Mouse (Mus musculus) hindbrain, embryonic 14.5 days (tissue): ENCODE measurements around the gene Acap3. TPM values are rescaled to one million over a fixed set of nuclear protein-coding genes. Genes with fewer than 3 reads are reported as not detected.

Experiments
- ATAC-seq: fragments of 200-750 bp; cut with Nextera tagmentation; 2 replicates; pipeline ENCODE4 v1.8.0; 2017; ENCODE audit warnings: moderate number of reproducible peaks, mild to moderate bottlenecking, moderate TSS enrichment, moderate library complexity; ENCODE audit not compliant: low FRiP score
- DNase-seq: peaks from one replicate; pipeline ENCODE4 v3.0.0-alpha.2; 2015; ENCODE audit warnings: low spot score
- H3K27ac ChIP-seq: fragments of 300-500 bp; sonication (generic); 2 replicates; pipeline ENCODE4 v1.5.1; 2014; ENCODE audit warnings: mild to moderate bottlenecking, moderate library complexity
- H3K27me3 ChIP-seq: fragments of 300-500 bp; sonication (generic); 2 replicates; pipeline ENCODE4 v1.6.1; 2014; ENCODE audit warnings: mild to moderate bottlenecking, low read length, mixed read lengths; ENCODE audit not compliant: control insufficient read depth, insufficient read depth
- H3K36me3 ChIP-seq: fragments of 300-500 bp; sonication (generic); replicated peaks from 2 replicates; pipeline ENCODE4 v1.6.1; 2014; ENCODE audit not compliant: control insufficient read depth, insufficient read depth
- H3K4me1 ChIP-seq: fragments of 300-500 bp; sonication (generic); replicated peaks from 2 replicates; pipeline ENCODE4 v1.6.1; 2014; ENCODE audit warnings: antibody characterized with exemption, low read length, mixed read lengths; ENCODE audit not compliant: control insufficient read depth, insufficient read depth
- H3K4me2 ChIP-seq: fragments of 300-500 bp; sonication (generic); replicated peaks from 2 replicates; pipeline ENCODE4 v1.6.1; 2014; ENCODE audit warnings: mild to moderate bottlenecking, moderate library complexity
- H3K4me3 ChIP-seq: fragments of 300-500 bp; sonication (generic); replicated peaks from 2 replicates; pipeline ENCODE4 v1.5.1; 2014; ENCODE audit warnings: mild to moderate bottlenecking, low read length
- H3K9ac ChIP-seq: fragments of 300-500 bp; sonication (generic); 2 replicates; pipeline ENCODE4 v1.6.1; 2014
- H3K9me3 ChIP-seq: fragments of 300-500 bp; sonication (generic); 2 replicates; pipeline ENCODE4 v1.6.1; 2016; ENCODE audit warnings: low read length; ENCODE audit not compliant: control insufficient read depth
- WGBS: fragments of 180-500 bp; shearing (Covaris S2); extraction: QIAGEN DNeasy Blood & Tissue Kit; methylation state at CpG from one replicate; pipeline ENCODE4 v1.1.7; 2014; 5-methylcytosine and 5-hydroxymethylcytosine counted together
- polyA plus RNA-seq: library from polyadenylated mRNA; unstranded; fragments of >200 nt; fragmentation: Nextera tagmentation; extraction: Ambion mirVana; gene quantifications from 2 replicates; pipeline ENCODE4 v1.2.1, GENCODE M21; 2014

The Acap3 gene
- polyA plus RNA-seq, 1 experiment from 2014 or later: 71.8 TPM

DNA sequence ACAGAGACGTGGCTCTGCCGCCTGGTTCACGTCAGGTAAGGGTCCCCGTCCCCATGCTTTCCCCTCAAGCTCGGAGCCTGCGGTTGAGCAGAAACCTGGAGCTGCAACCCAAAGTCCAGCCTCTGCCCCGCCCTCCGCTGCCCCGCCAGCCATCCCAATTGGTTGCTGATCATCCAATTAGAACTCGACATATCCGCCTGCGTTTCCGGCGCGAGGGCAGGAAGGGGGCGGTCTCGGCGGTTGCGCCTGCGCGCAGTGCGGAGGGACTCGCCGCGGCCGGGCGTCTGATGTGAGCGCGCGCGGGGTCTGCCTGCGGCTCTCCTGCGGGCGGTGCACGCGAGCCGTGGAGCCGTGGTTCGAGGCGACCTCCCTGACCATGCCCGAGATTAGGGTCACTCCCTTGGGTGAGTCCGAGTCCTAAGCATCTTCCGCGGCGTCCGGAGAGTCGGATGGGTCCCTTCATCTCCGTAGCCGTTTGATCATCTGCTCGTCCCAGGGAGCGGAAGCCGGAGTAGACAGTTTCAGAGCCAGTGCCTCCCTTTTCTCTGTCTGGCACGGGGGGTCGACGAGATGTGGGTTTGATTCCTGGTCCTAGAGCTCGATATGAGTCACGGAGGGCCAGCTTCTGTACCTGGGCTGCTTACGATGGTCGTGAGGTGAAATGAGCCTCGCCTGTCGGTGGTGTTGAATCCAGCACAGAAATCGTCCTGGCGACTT is 22.1 kb upstream of the Acap3 start, which contains the start of the genes Cptp and Ints11:
Gene Cptp (minus strand): TSS at position 124 of the 717 bp plus-strand sequence.
Gene Ints11 (plus strand): TSS at position 230 of the 717 bp plus-strand sequence.
- peak; percentile 96 for ATAC-seq

DNA sequence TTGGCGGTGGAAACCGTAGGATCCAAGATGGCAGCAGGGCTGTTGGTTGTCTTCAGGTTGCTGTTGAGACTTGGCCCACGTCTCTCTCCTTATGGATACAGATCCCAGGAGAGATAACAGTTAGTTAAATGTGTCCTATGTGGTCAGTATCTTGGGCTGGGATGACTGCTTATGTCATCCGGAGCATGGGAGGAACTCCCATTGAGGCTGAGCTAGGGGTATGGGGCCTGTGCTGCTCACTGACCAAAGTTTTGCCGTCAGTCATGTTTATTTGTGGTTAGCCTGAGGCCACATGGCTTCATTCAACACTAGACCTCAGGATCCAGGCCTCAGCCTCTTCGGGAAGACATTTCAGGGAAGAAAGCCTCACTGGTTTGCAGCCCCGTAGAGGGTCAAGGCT is 20.2 kb upstream of the Acap3 start:
- 95% methylated on average over 7 of the region's 7 CpGs for WGBS
- Histone ChIP-seq H3K27me3 (no peaks in the 10 kb centered on the region), H3K27ac (no peak overlapping the region), H3K36me3 (peaks cover 47% of the 10 kb centered on the region), H3K4me2 (no peak overlapping the region), H3K9ac (no peak overlapping the region), H3K9me3 (no peaks in the 10 kb centered on the region), H3K4me3 (no peak overlapping the region), H3K4me1 (peaks cover 17% of the 10 kb centered on the region)
- ATAC-seq (no peak), DNase-seq (no peak)

More for the DNA sequence above, 22.1 kb upstream of the Acap3 start, which contains the start of the genes Cptp and Ints11:
- Histone ChIP-seq H3K27me3 (no peaks in the 10 kb centered on the region), H3K4me3 (peak within 1 kb of the TSS; percentile 50), H3K27ac (peak within 1 kb of the TSS; percentile 77), H3K9ac (peak within 1 kb of the TSS; percentile 72), H3K9me3 (no peaks in the 10 kb centered on the region), H3K4me1 (peaks cover 17% of the 10 kb centered on the region), H3K36me3 (peaks cover 46% of the 10 kb centered on the region), H3K4me2 (peak within 1 kb of the TSS; percentile 89)
- DNase-seq: peak; percentile 96
- under 1% methylated on average over 59 of the region's 63 CpGs for WGBS

DNA sequence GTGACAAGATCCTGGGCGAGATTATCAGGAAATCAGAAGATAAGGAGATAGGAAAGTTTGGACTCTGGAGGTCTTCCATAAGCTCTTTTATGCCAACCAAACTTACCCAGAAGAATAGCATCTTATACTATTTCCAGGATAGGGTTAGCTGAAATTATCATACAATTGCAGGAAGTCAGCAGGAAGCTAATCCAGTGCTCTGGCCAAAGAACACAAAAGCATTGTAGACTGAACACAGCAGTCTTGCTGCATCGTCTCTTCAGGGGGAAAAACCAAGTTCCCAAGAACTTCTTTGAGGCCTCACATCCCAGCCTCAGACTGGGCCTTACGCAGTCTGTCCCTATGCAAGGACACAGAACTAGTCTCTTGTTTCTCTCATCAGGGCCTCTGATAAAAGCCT is 8.0 kb upstream of the Acap3 start:
- no peak for DNase-seq
- no peak for ATAC-seq
- H3K27ac ChIP-seq: no peak overlapping the region
- H3K36me3 ChIP-seq: peaks cover 48% of the 10 kb centered on the region
- 85% methylated on average over 3 of the region's 3 CpGs for WGBS
- no peak overlapping the region for H3K4me3 ChIP-seq
- no peak overlapping the region for H3K9ac ChIP-seq
- no peak overlapping the region for H3K4me2 ChIP-seq
- H3K4me1 ChIP-seq: no peaks in the 10 kb centered on the region
- H3K27me3 ChIP-seq: no peaks in the 10 kb centered on the region
- no peaks in the 10 kb centered on the region for H3K9me3 ChIP-seq

DNA sequence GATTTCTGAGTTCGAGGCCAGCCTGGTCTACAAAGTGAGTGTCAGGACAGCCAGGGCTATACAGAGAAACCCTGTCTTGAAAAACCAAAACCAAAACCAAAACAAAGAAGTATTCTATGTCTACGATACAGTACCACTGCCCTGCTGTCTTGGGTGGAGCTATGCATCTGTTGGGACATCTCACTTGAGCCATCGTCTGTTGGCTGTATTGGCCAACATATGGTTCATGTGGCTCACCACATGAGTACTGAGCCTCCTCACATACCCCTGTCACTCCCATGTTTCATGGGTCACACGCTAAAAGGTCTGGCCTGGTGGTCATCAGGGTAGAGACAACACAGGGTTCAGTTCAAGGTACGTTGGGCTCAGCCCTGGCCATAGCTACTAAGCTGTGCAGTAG is 5.3 kb upstream of the Acap3 start:
- no peak for DNase-seq
- H3K4me1 ChIP-seq: peaks cover 11% of the 10 kb centered on the region
- H3K36me3 ChIP-seq: peaks cover 61% of the 10 kb centered on the region
- H3K27me3 ChIP-seq: no peaks in the 10 kb centered on the region
- ATAC-seq: no peak
- no peak overlapping the region for H3K4me3 ChIP-seq
- no peak overlapping the region for H3K27ac ChIP-seq
- no peak overlapping the region for H3K4me2 ChIP-seq
- WGBS: 95% methylated on average over 5 of the region's 5 CpGs
- no peaks in the 10 kb centered on the region for H3K9me3 ChIP-seq
- no peak overlapping the region for H3K9ac ChIP-seq

DNA sequence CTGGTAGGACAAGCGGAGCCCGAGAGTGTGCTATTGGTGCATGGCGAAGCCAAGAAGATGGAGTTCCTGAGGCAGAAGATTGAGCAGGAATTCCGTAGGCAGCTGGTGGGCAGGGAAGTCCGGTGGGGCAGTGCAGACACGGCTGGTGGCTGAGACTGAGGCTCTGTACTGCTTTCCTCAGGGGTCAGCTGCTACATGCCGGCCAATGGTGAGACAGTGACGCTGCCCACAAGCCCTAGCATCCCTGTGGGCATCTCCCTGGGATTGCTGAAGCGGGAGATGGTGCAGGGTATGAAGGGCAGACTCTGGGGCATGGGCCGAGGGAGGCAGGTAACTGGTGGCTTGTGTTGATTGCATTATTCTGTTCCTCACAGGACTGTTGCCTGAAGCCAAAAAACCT is 3.9 kb upstream of the Acap3 start:
- Histone ChIP-seq H3K27me3 (no peaks in the 10 kb centered on the region), H3K9ac (no peak overlapping the region), H3K4me2 (no peak overlapping the region), H3K4me1 (peaks cover 11% of the 10 kb centered on the region), H3K36me3 (peaks cover 61% of the 10 kb centered on the region), H3K4me3 (no peak overlapping the region), H3K27ac (no peak overlapping the region), H3K9me3 (no peaks in the 10 kb centered on the region)
- 85% methylated on average over 10 of the region's 10 CpGs for WGBS
- DNase-seq (no peak), ATAC-seq (no peak)

DNA sequence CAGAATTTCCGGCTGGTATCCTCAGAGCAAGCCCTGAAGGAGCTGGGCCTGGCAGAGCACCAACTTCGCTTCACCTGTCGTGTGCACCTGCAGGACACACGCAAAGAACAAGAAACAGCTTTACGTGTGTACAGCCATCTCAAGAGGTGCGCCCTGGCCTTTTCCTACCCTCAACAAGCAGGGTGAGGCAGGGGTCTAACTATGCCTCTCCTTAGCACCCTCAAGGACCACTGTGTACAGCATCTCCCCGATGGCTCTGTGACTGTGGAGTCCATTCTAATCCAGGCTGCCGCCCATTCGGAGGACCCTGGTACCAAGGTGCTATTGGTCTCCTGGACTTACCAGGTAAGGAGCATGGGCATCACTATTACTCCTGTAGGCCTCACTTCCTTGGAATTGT is 3.4 kb upstream of the Acap3 start:
- Histone ChIP-seq H3K9ac (no peak overlapping the region), H3K9me3 (no peaks in the 10 kb centered on the region), H3K36me3 (peaks cover 61% of the 10 kb centered on the region), H3K4me1 (peaks cover 16% of the 10 kb centered on the region), H3K4me2 (no peak overlapping the region), H3K27me3 (no peaks in the 10 kb centered on the region), H3K4me3 (no peak overlapping the region), H3K27ac (no peak overlapping the region)
- DNase-seq: no peak
- no peak for ATAC-seq
- WGBS: 96% methylated on average over 9 of the region's 9 CpGs

DNA sequence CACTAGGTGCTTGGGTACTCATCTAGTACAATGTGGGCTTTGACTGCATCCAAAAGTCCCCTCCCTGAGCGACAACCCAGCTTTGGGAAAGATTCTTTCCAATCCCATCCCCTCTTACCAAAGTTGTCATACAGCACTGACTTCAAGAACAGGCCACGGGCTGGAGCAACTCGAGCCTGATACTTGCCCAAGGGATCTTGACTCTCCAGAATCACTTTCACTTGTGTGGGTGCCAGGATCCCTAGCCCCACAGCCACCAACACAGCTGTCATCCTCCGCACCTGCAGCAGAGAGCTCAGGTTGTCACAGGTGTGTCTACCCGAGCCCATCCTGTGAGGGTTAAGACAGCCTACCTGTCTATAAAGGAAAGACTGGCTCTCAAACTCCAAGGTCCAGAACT is 2.3 kb upstream of the Acap3 start:
- Histone ChIP-seq H3K4me3 (no peak overlapping the region), H3K27me3 (no peaks in the 10 kb centered on the region), H3K36me3 (peaks cover 58% of the 10 kb centered on the region), H3K27ac (no peak overlapping the region), H3K4me1 (peaks cover 27% of the 10 kb centered on the region), H3K9ac (no peak overlapping the region; the same call in 1 of the 2 replicates), H3K9me3 (no peaks in the 10 kb centered on the region), H3K4me2 (no peak overlapping the region)
- WGBS: 84% methylated on average over 5 of the region's 5 CpGs
- ATAC-seq (no peak), DNase-seq (no peak)

DNA sequence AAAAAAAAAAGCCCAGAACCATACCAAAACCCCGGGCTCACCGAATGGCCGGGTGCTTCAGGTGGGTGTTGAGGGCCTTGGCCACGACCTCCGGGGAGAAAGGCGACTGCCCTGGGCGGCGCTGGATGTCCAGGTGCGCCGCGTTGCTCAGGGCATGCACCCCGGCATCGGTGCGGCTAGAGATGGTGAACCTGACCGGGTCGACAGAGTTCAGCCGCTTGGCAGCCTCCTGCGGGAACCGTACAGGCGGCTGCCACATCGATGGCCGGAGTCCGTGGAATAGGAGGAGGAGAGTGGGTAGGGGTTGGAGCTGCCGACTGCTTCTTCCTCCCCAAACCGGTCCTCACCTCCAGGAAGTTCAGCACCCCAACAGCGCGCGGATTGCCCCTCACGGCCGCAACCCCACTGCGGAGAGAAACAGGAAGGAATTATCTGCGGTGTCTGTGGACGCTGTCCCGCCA is 581 bp upstream of the Acap3 start:
- Histone ChIP-seq H3K27me3 (no peaks in the 10 kb centered on the region), H3K27ac (peak overlapping the region; percentile 99; the same call in 1 of the 2 replicates), H3K36me3 (peaks cover 46% of the 10 kb centered on the region), H3K4me3 (peak overlapping the region; percentile 97), H3K4me1 (peaks cover 41% of the 10 kb centered on the region), H3K9me3 (no peaks in the 10 kb centered on the region), H3K9ac (peak overlapping the region; percentile 92), H3K4me2 (peak overlapping the region; percentile 75)
- ATAC-seq (0 out of 2 replicates have a peak, but pooled peaks have one; percentile 0), DNase-seq (no peak)
- under 1% methylated on average over 34 of the region's 34 CpGs for WGBS

DNA sequence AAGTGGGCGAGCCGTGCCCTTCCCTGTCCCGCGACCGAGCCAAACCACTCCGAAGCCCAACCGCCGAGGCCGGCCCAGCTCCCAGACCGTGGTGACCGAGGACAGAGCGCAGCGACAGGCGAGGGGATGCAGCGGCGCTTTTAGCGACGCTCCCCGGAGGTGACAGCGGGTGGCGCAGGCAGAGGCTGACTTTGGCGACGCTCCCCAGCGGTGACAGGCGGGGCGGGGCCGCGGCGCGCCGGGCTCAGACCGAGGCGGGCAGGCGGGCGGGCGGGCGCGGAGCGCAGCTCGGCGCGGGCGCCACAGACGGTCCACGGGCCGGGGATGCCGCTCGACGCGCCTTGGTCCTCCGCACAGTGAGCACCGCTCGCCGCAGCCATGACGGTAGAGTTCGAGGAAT is 395 bp downstream of the Acap3 start:
- Histone ChIP-seq H3K4me3 (peak overlapping the region; percentile 97), H3K4me2 (peak overlapping the region; percentile 75), H3K27me3 (no peaks in the 10 kb centered on the region), H3K9me3 (no peaks in the 10 kb centered on the region), H3K9ac (peak overlapping the region; percentile 92), H3K36me3 (peaks cover 46% of the 10 kb centered on the region), H3K27ac (peak overlapping the region; percentile 99), H3K4me1 (peaks cover 41% of the 10 kb centered on the region)
- peak; percentile 87 for DNase-seq
- WGBS: under 1% methylated on average over 56 of the region's 56 CpGs
- ATAC-seq: peak; percentile 91
